Mouse (Mus musculus): ENCODE results near the gene Tbca.

- TF ChIP-seq POLR2A (IDR thresholded peaks at IDR 0.05; ENCODE audit: borderline replicate concordance, extremely low read depth, insufficient read depth, insufficient read length, poor library complexity, severe bottlenecking): no peak
- no peak for TF ChIP-seq CTCF (IDR thresholded peaks at IDR 0.05; ENCODE audit: borderline replicate concordance, extremely low read depth, insufficient read depth, insufficient read length)
Measured at GRCm38 (mm10) chr13:94874656-94875395, 86.1 kb downstream of the Tbca start.
